Mouse (Mus musculus): Measurements from ENCODE around the gene Eci1. TPM values are rescaled to one million over a fixed set of nuclear protein-coding genes. Genes with fewer than 3 reads are reported as not detected.

Gene Eci1
- polyA plus RNA-seq, 1 experiment: 52.6 TPM

- no peak overlapping the region for H3K4me2 ChIP-seq (ENCODE audit: low read depth)
- H3K27me3 ChIP-seq (ENCODE audit: control insufficient read depth, insufficient read depth, insufficient read length): no peaks in the 10 kb centered on the region
- TF ChIP-seq MAX (IDR thresholded peaks at IDR 0.05; ENCODE audit: low read depth) (no peak), CEBPB (IDR thresholded peaks at IDR 0.05; ENCODE audit: insufficient read depth, poor library complexity, severe bottlenecking) (no peak), SRF (IDR thresholded peaks at IDR 0.05; ENCODE audit: control insufficient read depth, insufficient read length, low read depth) (no peak), REST (IDR thresholded peaks at IDR 0.05; ENCODE audit: insufficient read depth, insufficient read length) (no peak), USF1 (IDR thresholded peaks at IDR 0.05; ENCODE audit: low read depth) (no peak), POLR2AphosphoS2 (IDR thresholded peaks at IDR 0.05; ENCODE audit: insufficient read length, low read depth) (no peak), TCF12 (IDR thresholded peaks at IDR 0.05; ENCODE audit: insufficient read depth, poor library complexity, severe bottlenecking) (no peak), E2F4 (IDR thresholded peaks at IDR 0.05; ENCODE audit: insufficient read depth) (no peak), MYOG (IDR thresholded peaks at IDR 0.05; ENCODE audit: control insufficient read depth in 1 of 3, insufficient read depth in 1 of 3, insufficient read length in 2 of 3, low read depth in 2 of 3) (no peak)
- no peaks in the 10 kb centered on the region for H3K36me3 ChIP-seq (ENCODE audit: control insufficient read depth, insufficient read depth)
- H3K79me2 ChIP-seq (ENCODE audit: control insufficient read depth, insufficient read depth): no peaks in the 10 kb centered on the region
- H3ac ChIP-seq (ENCODE audit: control insufficient read depth, insufficient read length): no peak overlapping the region
- no peak overlapping the region for H3K4me3 ChIP-seq
Observed at GRCm38 (mm10) chr17:24461580-24461979, 35.1 kb downstream of the Eci1 start.

GRCm38 (mm10) chr17:24462932-24463331 lies 36.5 kb downstream of the Eci1 start:
- Histone ChIP-seq H3K4me2 (ENCODE audit: low read depth) (no peak overlapping the region), H3ac (ENCODE audit: control insufficient read depth, insufficient read length) (no peak overlapping the region), H3K36me3 (ENCODE audit: control insufficient read depth, insufficient read depth) (no peaks in the 10 kb centered on the region), H3K79me2 (ENCODE audit: control insufficient read depth, insufficient read depth) (no peaks in the 10 kb centered on the region), H3K27me3 (ENCODE audit: control insufficient read depth, insufficient read depth, insufficient read length) (no peaks in the 10 kb centered on the region), H3K4me3 (no peak overlapping the region)
- TF ChIP-seq SRF (IDR thresholded peaks at IDR 0.05; ENCODE audit: control insufficient read depth, insufficient read length, low read depth) (no peak), POLR2AphosphoS2 (IDR thresholded peaks at IDR 0.05; ENCODE audit: insufficient read length, low read depth) (no peak)

GRCm38 (mm10) chr17:24463374-24464133 lies 37.1 kb downstream of the Eci1 start:
- Histone ChIP-seq H3K4me3 (no peak overlapping the region), H3K79me2 (ENCODE audit: control insufficient read depth, insufficient read depth) (no peaks in the 10 kb centered on the region), H3K36me3 (ENCODE audit: control insufficient read depth, insufficient read depth) (no peaks in the 10 kb centered on the region), H3K27me3 (ENCODE audit: control insufficient read depth, insufficient read depth, insufficient read length) (no peaks in the 10 kb centered on the region), H3K4me2 (ENCODE audit: low read depth) (no peak overlapping the region), H3ac (ENCODE audit: control insufficient read depth, insufficient read length) (no peak overlapping the region)
- TF ChIP-seq POLR2AphosphoS2 (IDR thresholded peaks at IDR 0.05; ENCODE audit: insufficient read length, low read depth) (no peak), E2F4 (IDR thresholded peaks at IDR 0.05; ENCODE audit: insufficient read depth) (no peak), MYOD1 (IDR thresholded peaks at IDR 0.05; ENCODE audit: control insufficient read depth in 1 of 3, insufficient read length in 2 of 3, low read depth in 2 of 3) (no peak), USF1 (IDR thresholded peaks at IDR 0.05; ENCODE audit: low read depth) (no peak), POLR2A (IDR thresholded peaks at IDR 0.05; ENCODE audit: insufficient read length, low read depth) (no peak), CEBPB (IDR thresholded peaks at IDR 0.05; ENCODE audit: insufficient read depth, poor library complexity, severe bottlenecking) (no peak), TCF12 (IDR thresholded peaks at IDR 0.05; ENCODE audit: insufficient read depth, poor library complexity, severe bottlenecking) (no peak), MYOG (IDR thresholded peaks at IDR 0.05; ENCODE audit: control insufficient read depth in 1 of 3, insufficient read depth in 1 of 3, insufficient read length in 2 of 3, low read depth in 2 of 3) (no peak), MAX (IDR thresholded peaks at IDR 0.05; ENCODE audit: low read depth) (no peak), SRF (IDR thresholded peaks at IDR 0.05; ENCODE audit: control insufficient read depth, insufficient read length, low read depth) (no peak)

- Histone ChIP-seq H3K4me2 (ENCODE audit: low read depth) (no peak overlapping the region), H3K4me3 (no peak overlapping the region), H3ac (ENCODE audit: control insufficient read depth, insufficient read length) (no peak overlapping the region), H3K79me2 (ENCODE audit: control insufficient read depth, insufficient read depth) (peaks cover 22% of the 10 kb centered on the region), H3K27me3 (ENCODE audit: control insufficient read depth, insufficient read depth, insufficient read length) (no peaks in the 10 kb centered on the region), H3K36me3 (ENCODE audit: control insufficient read depth, insufficient read depth) (no peaks in the 10 kb centered on the region)
- no peak for TF ChIP-seq SRF (IDR thresholded peaks at IDR 0.05; ENCODE audit: control insufficient read depth, insufficient read length, low read depth)
- TF ChIP-seq POLR2AphosphoS2 (IDR thresholded peaks at IDR 0.05; ENCODE audit: insufficient read length, low read depth): no peak
- TF ChIP-seq MAX (IDR thresholded peaks at IDR 0.05; ENCODE audit: low read depth): no peak
- no peak for TF ChIP-seq CEBPB (IDR thresholded peaks at IDR 0.05; ENCODE audit: insufficient read depth, poor library complexity, severe bottlenecking)
- no peak for TF ChIP-seq TCF12 (IDR thresholded peaks at IDR 0.05; ENCODE audit: insufficient read depth, poor library complexity, severe bottlenecking)
- no peak for TF ChIP-seq USF1 (IDR thresholded peaks at IDR 0.05; ENCODE audit: low read depth)
- TF ChIP-seq E2F4 (IDR thresholded peaks at IDR 0.05; ENCODE audit: insufficient read depth): no peak
- no peak for TF ChIP-seq TCF3 (IDR thresholded peaks at IDR 0.05; ENCODE audit: insufficient read length, low read depth)
- no peak for TF ChIP-seq MYOD1 (IDR thresholded peaks at IDR 0.05; ENCODE audit: control insufficient read depth in 1 of 3, insufficient read length in 2 of 3, low read depth in 2 of 3)
- TF ChIP-seq POLR2A (IDR thresholded peaks at IDR 0.05; ENCODE audit: insufficient read length, low read depth): no peak
- TF ChIP-seq MYOG (IDR thresholded peaks at IDR 0.05; ENCODE audit: control insufficient read depth in 1 of 3, insufficient read depth in 1 of 3, insufficient read length in 2 of 3, low read depth in 2 of 3): no peak
- TF ChIP-seq REST (IDR thresholded peaks at IDR 0.05; ENCODE audit: insufficient read depth, insufficient read length): no peak
Observed at GRCm38 (mm10) chr17:24468636-24469246, 42.3 kb downstream of the Eci1 start.
